ENCODE assay signal across 15 mouse cellular contexts in genomic region chr7:112614046-112614790, GRCm38 (mm10).
"Had no signal": no experiment of that assay in that cellular context is flagged by ENCODE, and none has a peak within 500 bp of the region (broad histone marks: within the 10 kb centered on the region; RNA-seq: fewer than 3 reads in every experiment).

No protein-coding gene starts in this region.

- H3K27ac ChIP-seq: intestine, embryonic 15.5 days; layer of hippocampus, adult 2 months; limb, embryonic 13.5 days; liver, embryonic 14.5 days; midbrain, embryonic 10.5 days; neural tube, embryonic 15.5 days; stomach, postnatal 0 days had no signal

- H3K9ac ChIP-seq: intestine, embryonic 15.5 days; limb, embryonic 13.5 days; liver, embryonic 14.5 days; neural tube, embryonic 15.5 days had no signal

- H3K9me3 ChIP-seq: intestine, embryonic 15.5 days; limb, embryonic 13.5 days; midbrain, embryonic 10.5 days; neural tube, embryonic 15.5 days had no signal

- H3K4me1 ChIP-seq: intestine, embryonic 15.5 days; midbrain, embryonic 10.5 days; neural tube, embryonic 15.5 days had no signal

- H3K36me3 ChIP-seq: intestine, embryonic 15.5 days; limb, embryonic 13.5 days; midbrain, embryonic 10.5 days; neural tube, embryonic 15.5 days had no signal

- H3K4me2 ChIP-seq: intestine, embryonic 15.5 days; limb, embryonic 13.5 days; neural tube, embryonic 15.5 days had no signal

- DNase-seq: left cerebral cortex, postnatal 4 days; lung, adult 18-20 months; lung, postnatal 10 days; lung, postnatal 4 days; right cerebral cortex, adult 18-20 months; right cerebral cortex, postnatal 25 days; thymus, postnatal 14 days had no signal

- ATAC-seq: intestine, embryonic 15.5 days had no signal

- H3K4me3 ChIP-seq: intestine, embryonic 15.5 days; layer of hippocampus, adult 2 months; limb, embryonic 13.5 days; midbrain, embryonic 10.5 days; myocyte; neural tube, embryonic 15.5 days had no signal

- H3K27me3 ChIP-seq: intestine, embryonic 15.5 days; limb, embryonic 13.5 days; neural tube, embryonic 15.5 days had no signal
